Mouse (Mus musculus) lung, adult 2 months (tissue): ENCODE data around the gene Rcn2.

ENCODE experiments used
- CTCF ChIP-seq: fragments of 200-500 bp; IDR thresholded peaks from 2 replicates; pipeline ENCODE4 v1.5.1; 2011; ENCODE audit warnings: mild to moderate bottlenecking, low read length, control low read depth; ENCODE audit not compliant: insufficient read depth
- POLR2A ChIP-seq: fragments of 200-500 bp; IDR thresholded peaks from 2 replicates; pipeline ENCODE4 v1.6.1; 2011; ENCODE audit warnings: low read depth, mild to moderate bottlenecking, control low read depth, low read length, borderline replicate concordance; ENCODE audit errors: extremely low read depth

DNA sequence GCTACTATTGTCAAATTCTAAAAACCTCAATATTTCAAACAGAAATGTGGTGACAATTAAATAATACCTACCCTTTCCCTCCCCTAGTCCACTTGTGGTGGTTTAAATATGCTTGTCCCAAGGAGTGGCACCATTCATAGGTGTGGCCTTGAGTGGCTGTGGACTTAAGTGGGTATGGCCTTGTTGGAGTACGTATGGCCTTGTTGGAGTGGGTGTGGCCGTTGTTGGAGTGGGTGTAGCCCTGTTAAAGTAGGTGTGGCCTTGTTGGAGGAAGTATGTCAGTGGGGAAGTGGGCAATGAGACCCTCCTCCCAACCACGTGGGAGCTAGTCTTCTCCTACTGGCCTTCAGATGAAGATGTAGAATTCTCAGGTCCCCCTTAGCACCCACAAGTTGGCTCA lies 9.4 kb upstream of the Rcn2 start:
- no peak for TF ChIP-seq CTCF
- TF ChIP-seq POLR2A = no peak
